Mouse (Mus musculus) lung, postnatal 0 days (tissue): ENCODE results near the gene Kazn. TPM values are rescaled to one million over a fixed set of nuclear protein-coding genes. Genes with fewer than 3 reads are reported as not detected.

Source experiments
- ATAC-seq: fragments of 200-750 bp; cut with Nextera tagmentation; 2 replicates; pipeline ENCODE4 v1.8.0; 2017; ENCODE audit warnings: moderate library complexity
- DNase-seq: peaks from one replicate; pipeline ENCODE4 v3.0.0-alpha.2; 2016; ENCODE audit warnings: low spot score
- H3K27ac ChIP-seq: fragments of 300-500 bp; sonication (generic); 2 replicates; pipeline ENCODE4 v1.5.1; 2014; ENCODE audit warnings: antibody characterized with exemption, mild to moderate bottlenecking, low read length, mixed read lengths
- H3K27me3 ChIP-seq: fragments of 300-500 bp; sonication (generic); replicated peaks from 2 replicates; pipeline ENCODE4 v1.6.1; 2014; ENCODE audit warnings: low read length, mixed read lengths; ENCODE audit not compliant: insufficient read depth
- H3K36me3 ChIP-seq: fragments of 300-500 bp; sonication (generic); 2 replicates; pipeline ENCODE4 v1.6.1; 2014; ENCODE audit warnings: low read length, mixed read lengths; ENCODE audit not compliant: insufficient read depth
- H3K4me1 ChIP-seq: fragments of 300-500 bp; sonication (generic); 2 replicates; pipeline ENCODE4 v1.6.1; 2014; ENCODE audit warnings: antibody characterized with exemption, low read depth, low read length, mixed read lengths; ENCODE audit not compliant: insufficient read depth
- H3K4me2 ChIP-seq: fragments of 300-500 bp; sonication (generic); replicated peaks from 2 replicates; pipeline ENCODE4 v1.6.1; 2014; ENCODE audit warnings: low read depth, mild to moderate bottlenecking, low read length, moderate library complexity, mixed read lengths
- H3K4me3 ChIP-seq: fragments of 300-500 bp; sonication (generic); 2 replicates; pipeline ENCODE4 v1.5.1; 2014; ENCODE audit warnings: low read depth, low read length
- H3K9ac ChIP-seq: fragments of 300-500 bp; sonication (generic); replicated peaks from 2 replicates; pipeline ENCODE4 v1.6.1; 2014; ENCODE audit warnings: low read depth, mild to moderate bottlenecking
- H3K9me3 ChIP-seq: fragments of 300-500 bp; sonication (generic); 2 replicates; pipeline ENCODE4 v1.6.1; 2016; ENCODE audit warnings: low read length, mixed read lengths
- CTCF ChIP-seq: IDR thresholded peaks from 2 replicates; pipeline ENCODE4 v1.5.1; 2016; ENCODE audit warnings: antibody characterized with exemption, mild to moderate bottlenecking
- EP300 ChIP-seq: IDR thresholded peaks from 2 replicates; pipeline ENCODE4 v1.6.1; 2016; ENCODE audit warnings: antibody characterized with exemption, mild to moderate bottlenecking, control low read depth
- WGBS: fragments of 180-500 bp; shearing (Covaris S2); extraction: QIAGEN DNeasy Blood & Tissue Kit; methylation state at CpG from one replicate; pipeline ENCODE4 v1.1.7; 2014; 5-methylcytosine and 5-hydroxymethylcytosine counted together
- polyA plus RNA-seq: library from polyadenylated mRNA; unstranded; fragments of >200 nt; fragmentation: Nextera tagmentation; extraction: Ambion mirVana; gene quantifications from 2 replicates; pipeline ENCODE4 v1.2.1, GENCODE M21; 2015

Gene Kazn
- polyA plus RNA-seq, 1 experiment from 2014 or later = 6.0 TPM

DNA sequence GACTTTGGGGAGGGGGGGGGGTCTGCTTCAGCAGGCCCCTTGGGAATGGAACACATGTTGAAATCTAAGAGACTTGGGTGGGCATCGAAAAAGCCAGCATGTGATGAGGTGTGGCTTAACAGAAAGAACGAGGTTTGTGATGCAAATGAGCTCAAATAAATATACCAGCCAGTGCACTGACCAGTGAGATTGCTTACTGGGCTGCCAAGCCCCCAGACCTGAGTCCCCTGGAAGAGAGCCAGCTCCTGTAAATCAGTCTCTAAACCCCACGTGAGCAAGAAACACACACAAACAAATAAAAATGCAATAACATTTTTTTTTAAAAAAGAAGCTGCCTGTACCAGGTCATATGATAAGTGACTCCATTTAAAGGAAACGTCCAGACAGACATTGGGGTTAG lies 172.6 kb downstream of the Kazn start:
- TF ChIP-seq CTCF (no peak), EP300 (no peak)
- H3K9me3 ChIP-seq = no peaks in the 10 kb centered on the region
- no peak for ATAC-seq
- no peaks in the 10 kb centered on the region for H3K27me3 ChIP-seq
- H3K4me2 ChIP-seq = no peak overlapping the region
- WGBS = 49% methylated on average over 4 of the region's 4 CpGs
- no peaks in the 10 kb centered on the region for H3K36me3 ChIP-seq
- H3K4me1 ChIP-seq = peaks cover 10% of the 10 kb centered on the region; the same call in 1 of the 2 replicates
- no peak for DNase-seq
- no peak overlapping the region for H3K4me3 ChIP-seq
- H3K9ac ChIP-seq = no peak overlapping the region
- peak overlapping the region; percentile 45 for H3K27ac ChIP-seq

DNA sequence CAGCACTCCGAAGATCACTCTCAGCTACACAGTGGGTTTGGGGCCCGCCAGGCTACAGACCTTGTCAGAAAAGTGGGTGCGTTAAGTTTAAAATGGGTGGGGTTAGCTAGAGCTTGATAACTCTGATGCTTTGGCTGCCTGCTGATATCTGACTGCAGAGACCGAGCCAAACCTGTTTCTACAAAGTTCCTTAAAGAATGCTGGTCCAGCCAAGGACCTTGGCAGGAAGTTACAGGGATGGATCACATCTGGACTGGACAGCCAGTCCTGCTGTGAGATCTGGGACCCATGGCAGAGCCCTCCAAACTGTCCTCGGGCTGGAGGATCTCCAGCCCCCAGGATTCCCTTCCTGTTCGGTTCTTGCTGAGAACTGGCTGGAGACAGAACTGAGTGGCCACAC lies 173.4 kb downstream of the Kazn start:
- no peak overlapping the region for H3K4me2 ChIP-seq

DNA sequence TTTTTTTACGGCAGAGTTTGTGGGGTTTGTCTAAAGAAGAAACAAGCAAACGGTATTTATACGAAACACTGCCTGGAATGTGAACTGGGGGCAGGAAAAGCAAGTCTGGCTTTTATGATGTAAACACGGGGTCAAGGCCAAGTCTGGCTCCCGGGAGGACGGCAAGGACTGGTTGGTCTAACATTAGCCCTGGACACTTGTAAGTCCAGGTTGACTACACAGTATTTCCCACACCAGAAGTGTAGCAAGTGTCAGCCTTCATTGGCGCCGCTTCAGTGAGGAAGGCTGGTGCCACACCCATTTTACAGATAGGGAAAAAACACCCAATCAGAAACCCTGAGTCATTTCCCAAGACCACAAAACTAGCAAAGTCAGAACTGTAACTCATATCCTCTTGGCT lies 173.9 kb downstream of the Kazn start:
- Histone ChIP-seq H3K4me3 (no peak overlapping the region), H3K36me3 (no peaks in the 10 kb centered on the region), H3K4me2 (no peak overlapping the region), H3K27me3 (no peaks in the 10 kb centered on the region), H3K9me3 (no peaks in the 10 kb centered on the region), H3K27ac (0 out of 2 replicates have a peak overlapping the region, but pooled peaks have one; percentile 43), H3K4me1 (peaks cover 7% of the 10 kb centered on the region; the same call in 1 of the 2 replicates), H3K9ac (no peak overlapping the region)
- peak; percentile 62 for DNase-seq
- no peak for TF ChIP-seq CTCF
- no peak for TF ChIP-seq EP300
- ATAC-seq = peak; percentile 6; the same call in 1 of the 2 replicates
- 38% methylated on average over 8 of the region's 8 CpGs for WGBS

More for the DNA sequence above, 173.4 kb downstream of the Kazn start:
- no peak overlapping the region for H3K4me3 ChIP-seq
- WGBS = 45% methylated on average over 6 of the region's 6 CpGs
- peaks cover 10% of the 10 kb centered on the region; the same call in 1 of the 2 replicates for H3K4me1 ChIP-seq
- H3K9ac ChIP-seq = no peak overlapping the region
- no peaks in the 10 kb centered on the region for H3K27me3 ChIP-seq
- DNase-seq = peak; percentile 70
- TF ChIP-seq EP300 = no peak
- no peaks in the 10 kb centered on the region for H3K36me3 ChIP-seq
- no peaks in the 10 kb centered on the region for H3K9me3 ChIP-seq
- ATAC-seq = peak; percentile 48
- peak overlapping the region; percentile 45; the same call in 1 of the 2 replicates for H3K27ac ChIP-seq

DNA sequence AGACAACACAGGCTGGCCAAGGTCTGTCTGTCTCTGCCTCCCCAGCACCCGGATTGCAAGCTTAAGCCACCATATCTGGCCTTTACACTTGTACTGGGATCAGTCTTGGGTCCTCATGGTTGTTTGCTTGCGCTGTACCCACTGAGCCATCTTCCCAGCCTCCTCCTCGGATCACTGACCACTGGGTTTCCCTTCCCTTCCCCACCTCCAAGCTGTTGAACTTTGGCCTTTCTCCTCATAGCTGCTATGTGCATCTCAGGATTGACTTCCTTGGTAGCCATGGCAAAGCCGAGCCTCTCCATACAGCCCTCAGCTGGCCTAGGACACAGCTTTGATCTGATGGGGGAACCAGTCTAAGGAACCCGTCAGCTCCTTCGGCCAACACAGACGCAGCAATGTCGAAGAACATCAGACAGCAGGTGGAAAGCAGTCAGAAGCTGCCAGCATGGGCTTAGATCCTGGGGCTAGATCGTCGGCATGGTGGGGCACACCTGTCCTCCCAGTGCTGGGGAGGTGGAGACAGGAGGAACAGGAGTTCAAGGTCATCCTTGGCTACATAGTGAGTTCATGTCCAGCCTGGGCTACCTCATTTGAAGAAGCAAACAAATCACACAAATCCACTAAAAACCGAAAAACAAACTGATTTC lies 174.5 kb downstream of the Kazn start:
- Histone ChIP-seq H3K4me3 (no peak overlapping the region), H3K4me2 (no peak overlapping the region), H3K27me3 (no peaks in the 10 kb centered on the region), H3K4me1 (peaks cover 7% of the 10 kb centered on the region; the same call in 1 of the 2 replicates), H3K9ac (no peak overlapping the region), H3K36me3 (no peaks in the 10 kb centered on the region), H3K27ac (no peak overlapping the region), H3K9me3 (no peaks in the 10 kb centered on the region)
- WGBS = 79% methylated on average over 11 of the region's 11 CpGs
- DNase-seq = no peak
- ATAC-seq = no peak
- TF ChIP-seq CTCF (no peak), EP300 (no peak)

DNA sequence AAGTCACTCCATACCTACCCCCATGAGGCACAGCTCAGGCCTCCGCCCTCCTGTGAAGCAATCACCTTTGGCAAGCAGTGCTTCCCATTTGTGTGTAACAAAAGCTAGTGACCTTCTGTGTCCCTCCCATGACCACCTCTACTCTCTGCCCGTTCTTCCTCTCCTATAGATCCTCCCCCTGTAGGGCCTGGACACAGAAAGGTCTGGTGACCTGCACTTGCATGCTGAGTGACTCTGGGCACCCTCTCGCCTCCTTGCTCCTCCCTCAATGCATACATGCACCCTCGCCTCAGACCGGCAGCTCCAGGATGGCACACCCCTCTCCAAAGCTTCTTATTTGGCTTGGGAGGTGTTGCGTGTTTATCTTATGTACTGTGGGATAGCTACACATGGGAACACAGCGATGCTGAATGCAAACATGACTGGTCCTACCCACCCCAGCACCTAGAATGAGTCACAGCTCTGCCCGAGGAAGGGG lies 176.1 kb downstream of the Kazn start:
- no peak overlapping the region for H3K9ac ChIP-seq
- H3K4me1 ChIP-seq = peaks cover 7% of the 10 kb centered on the region; the same call in 1 of the 2 replicates
- TF ChIP-seq EP300 = no peak
- no peak for TF ChIP-seq CTCF
- no peak overlapping the region for H3K4me2 ChIP-seq
- no peaks in the 10 kb centered on the region for H3K9me3 ChIP-seq
- WGBS = 74% methylated on average over 8 of the region's 8 CpGs
- ATAC-seq (peak; percentile 52), DNase-seq (peak; percentile 39)
- no peak overlapping the region for H3K4me3 ChIP-seq
- no peaks in the 10 kb centered on the region for H3K27me3 ChIP-seq
- H3K27ac ChIP-seq = no peak overlapping the region
- no peaks in the 10 kb centered on the region for H3K36me3 ChIP-seq

DNA sequence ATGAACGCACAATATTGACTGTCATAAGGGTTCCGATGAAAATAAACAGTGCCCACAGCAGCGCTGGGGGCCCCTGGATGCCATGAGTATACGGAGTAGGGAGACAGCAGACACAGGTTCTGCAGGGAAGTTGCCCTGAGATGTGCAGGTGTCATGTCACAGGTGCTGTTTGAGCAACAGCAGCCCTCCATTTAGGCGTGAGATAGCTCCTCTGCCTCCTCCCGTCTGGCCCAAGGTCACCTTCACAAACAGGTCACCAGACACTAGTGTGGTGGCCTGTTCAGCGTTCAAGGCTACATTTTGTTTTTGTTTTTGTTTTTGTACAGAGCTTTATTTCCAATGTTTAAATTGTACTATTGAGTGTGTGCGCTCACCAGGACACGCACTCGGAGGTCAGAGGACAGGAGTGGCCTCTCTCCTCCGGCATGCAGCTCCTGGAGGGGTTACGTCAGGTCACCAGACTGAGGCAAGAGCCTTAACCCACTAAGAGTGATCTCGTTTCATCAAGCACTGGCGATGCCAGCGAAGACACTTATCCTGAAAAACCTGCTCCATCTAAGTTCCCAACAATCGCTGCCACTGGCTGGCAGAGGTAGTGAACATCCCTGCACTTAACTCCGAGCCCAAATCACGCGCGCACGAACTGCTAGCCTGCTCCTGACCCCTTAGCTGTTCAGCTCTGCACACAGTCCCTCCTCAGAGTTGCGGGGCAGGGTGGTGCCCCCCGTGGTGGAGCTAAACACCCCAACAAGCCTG lies 177.5 kb downstream of the Kazn start:
- 69% methylated on average over 23 of the region's 23 CpGs for WGBS
- H3K27ac ChIP-seq = no peak overlapping the region

More for the DNA sequence above, 177.5 kb downstream of the Kazn start:
- Histone ChIP-seq H3K4me1 (peaks cover 7% of the 10 kb centered on the region; the same call in 1 of the 2 replicates), H3K27me3 (no peaks in the 10 kb centered on the region), H3K4me3 (no peak overlapping the region), H3K4me2 (no peak overlapping the region), H3K36me3 (no peaks in the 10 kb centered on the region), H3K9ac (no peak overlapping the region), H3K9me3 (no peaks in the 10 kb centered on the region)
- ATAC-seq (no peak), DNase-seq (no peak)
- TF ChIP-seq EP300 = no peak
- TF ChIP-seq CTCF = no peak
